Mouse (Mus musculus): Measurements from ENCODE around the gene Nfic. TPM values are rescaled to one million over a fixed set of nuclear protein-coding genes. Genes with fewer than 3 reads are reported as not detected.
A peak's percentile ranks its signal among the peaks of the same experiment; 100 is the strongest.

The Nfic gene
- polyA plus RNA-seq, 1 experiment from 2014 or later: 106 TPM

- Histone ChIP-seq H3K9me3 (ENCODE audit: control insufficient read depth, low read length) (no peaks in the 10 kb centered on the region), H3K4me2 (ENCODE audit: low read depth, low read length) (no peak overlapping the region), H3K4me1 (replicated peaks; ENCODE audit: control insufficient read depth, insufficient read depth, low read length) (peaks cover 11% of the 10 kb centered on the region; the same call in 1 of the 2 replicates), H3K9ac (ENCODE audit: low read length) (no peak overlapping the region), H3K4me3 (ENCODE audit: low read length) (no peak overlapping the region; the same call in 1 of the 2 replicates), H3K27ac (ENCODE audit: low read length) (no peak overlapping the region), H3K27me3 (ENCODE audit: control insufficient read depth, insufficient read depth, low read depth, low read length) (peaks cover 62% of the 10 kb centered on the region), H3K36me3 (ENCODE audit: control insufficient read depth, insufficient read depth, low read length) (no peaks in the 10 kb centered on the region)
- WGBS: 45% methylated on average over 4 of the region's 4 CpGs
- no peak for ATAC-seq (ENCODE audit: low read depth)
Measured at GRCm38 (mm10) chr10:81463531-81463930, 8.1 kb upstream of the Nfic start.

- 69% methylated on average over 7 of the region's 7 CpGs for WGBS
- no peak for ATAC-seq (ENCODE audit: low read depth)
- Histone ChIP-seq H3K9ac (ENCODE audit: low read length) (no peak overlapping the region), H3K4me1 (replicated peaks; ENCODE audit: control insufficient read depth, insufficient read depth, low read length) (peaks cover 11% of the 10 kb centered on the region; the same call in 1 of the 2 replicates), H3K4me2 (ENCODE audit: low read depth, low read length) (no peak overlapping the region), H3K27me3 (ENCODE audit: control insufficient read depth, insufficient read depth, low read depth, low read length) (peaks cover 66% of the 10 kb centered on the region), H3K36me3 (ENCODE audit: control insufficient read depth, insufficient read depth, low read length) (no peaks in the 10 kb centered on the region), H3K9me3 (ENCODE audit: control insufficient read depth, low read length) (no peaks in the 10 kb centered on the region), H3K27ac (ENCODE audit: low read length) (no peak overlapping the region), H3K4me3 (ENCODE audit: low read length) (no peak overlapping the region)
Measured at GRCm38 (mm10) chr10:81462917-81463316, 7.5 kb upstream of the Nfic start.

GRCm38 (mm10) chr10:81462415-81462804 is 7.0 kb upstream of the Nfic start:
- Histone ChIP-seq H3K9me3 (ENCODE audit: control insufficient read depth, low read length) (no peaks in the 10 kb centered on the region), H3K27ac (ENCODE audit: low read length) (no peak overlapping the region), H3K9ac (ENCODE audit: low read length) (no peak overlapping the region), H3K36me3 (ENCODE audit: control insufficient read depth, insufficient read depth, low read length) (no peaks in the 10 kb centered on the region), H3K4me2 (ENCODE audit: low read depth, low read length) (no peak overlapping the region), H3K4me1 (replicated peaks; ENCODE audit: control insufficient read depth, insufficient read depth, low read length) (peaks cover 11% of the 10 kb centered on the region; the same call in 1 of the 2 replicates), H3K27me3 (ENCODE audit: control insufficient read depth, insufficient read depth, low read depth, low read length) (peaks cover 71% of the 10 kb centered on the region), H3K4me3 (ENCODE audit: low read length) (no peak overlapping the region)
- ATAC-seq (ENCODE audit: low read depth): no peak
- 34% methylated on average over 7 of the region's 7 CpGs for WGBS

- no peaks in the 10 kb centered on the region for H3K36me3 ChIP-seq (ENCODE audit: control insufficient read depth, insufficient read depth, low read length)
- peak overlapping the region; percentile 32 for H3K4me2 ChIP-seq (ENCODE audit: low read depth, low read length)
- H3K9ac ChIP-seq (ENCODE audit: low read length): no peak overlapping the region
- H3K27ac ChIP-seq (ENCODE audit: low read length): no peak overlapping the region
- H3K9me3 ChIP-seq (ENCODE audit: control insufficient read depth, low read length): no peaks in the 10 kb centered on the region
- peaks cover 76% of the 10 kb centered on the region for H3K27me3 ChIP-seq (ENCODE audit: control insufficient read depth, insufficient read depth, low read depth, low read length)
- no peak for ATAC-seq (ENCODE audit: low read depth)
- H3K4me3 ChIP-seq (ENCODE audit: low read length): 0 out of 2 replicates have a peak overlapping the region, but pooled peaks have one; percentile 8
- 4% methylated on average over 16 of the region's 16 CpGs for WGBS
- peaks cover 11% of the 10 kb centered on the region; the same call in 1 of the 2 replicates for H3K4me1 ChIP-seq (replicated peaks; ENCODE audit: control insufficient read depth, insufficient read depth, low read length)
Measured at GRCm38 (mm10) chr10:81461673-81462414, 6.4 kb upstream of the Nfic start.

GRCm38 (mm10) chr10:81460951-81461350 is 5.5 kb upstream of the Nfic start:
- Histone ChIP-seq H3K4me1 (replicated peaks; ENCODE audit: control insufficient read depth, insufficient read depth, low read length) (peaks cover 11% of the 10 kb centered on the region; the same call in 1 of the 2 replicates), H3K4me2 (ENCODE audit: low read depth, low read length) (no peak overlapping the region), H3K9ac (ENCODE audit: low read length) (no peak overlapping the region), H3K9me3 (ENCODE audit: control insufficient read depth, low read length) (no peaks in the 10 kb centered on the region), H3K27me3 (ENCODE audit: control insufficient read depth, insufficient read depth, low read depth, low read length) (peaks cover 83% of the 10 kb centered on the region), H3K4me3 (ENCODE audit: low read length) (no peak overlapping the region), H3K36me3 (ENCODE audit: control insufficient read depth, insufficient read depth, low read length) (no peaks in the 10 kb centered on the region), H3K27ac (ENCODE audit: low read length) (no peak overlapping the region)
- ATAC-seq (ENCODE audit: low read depth): no peak
- WGBS: 38% methylated on average over 11 of the region's 11 CpGs

- Histone ChIP-seq H3K4me1 (replicated peaks; ENCODE audit: control insufficient read depth, insufficient read depth, low read length) (peaks cover 11% of the 10 kb centered on the region; the same call in 1 of the 2 replicates), H3K36me3 (ENCODE audit: control insufficient read depth, insufficient read depth, low read length) (no peaks in the 10 kb centered on the region), H3K27ac (ENCODE audit: low read length) (no peak overlapping the region), H3K9me3 (ENCODE audit: control insufficient read depth, low read length) (no peaks in the 10 kb centered on the region), H3K4me3 (ENCODE audit: low read length) (no peak overlapping the region), H3K27me3 (ENCODE audit: control insufficient read depth, insufficient read depth, low read depth, low read length) (peaks cover 88% of the 10 kb centered on the region), H3K4me2 (ENCODE audit: low read depth, low read length) (no peak overlapping the region), H3K9ac (ENCODE audit: low read length) (no peak overlapping the region)
- ATAC-seq (ENCODE audit: low read depth): no peak
- WGBS: 19% methylated on average over 20 of the region's 20 CpGs
Measured at GRCm38 (mm10) chr10:81460471-81460870, 5.0 kb upstream of the Nfic start.

- Histone ChIP-seq H3K36me3 (ENCODE audit: control insufficient read depth, insufficient read depth, low read length) (no peaks in the 10 kb centered on the region), H3K4me3 (ENCODE audit: low read length) (no peak overlapping the region), H3K4me1 (replicated peaks; ENCODE audit: control insufficient read depth, insufficient read depth, low read length) (peaks cover 11% of the 10 kb centered on the region; the same call in 1 of the 2 replicates), H3K9ac (ENCODE audit: low read length) (no peak overlapping the region), H3K27me3 (ENCODE audit: control insufficient read depth, insufficient read depth, low read depth, low read length) (peaks cover 89% of the 10 kb centered on the region), H3K4me2 (ENCODE audit: low read depth, low read length) (no peak overlapping the region), H3K9me3 (ENCODE audit: control insufficient read depth, low read length) (no peaks in the 10 kb centered on the region), H3K27ac (ENCODE audit: low read length) (no peak overlapping the region)
- WGBS: 61% methylated on average over 21 of the region's 21 CpGs
- no peak for ATAC-seq (ENCODE audit: low read depth)
Measured at GRCm38 (mm10) chr10:81459399-81459798, 4.0 kb upstream of the Nfic start.

GRCm38 (mm10) chr10:81458267-81458666 is 2.8 kb upstream of the Nfic start:
- no peak overlapping the region for H3K9ac ChIP-seq (ENCODE audit: low read length)
- peaks cover 88% of the 10 kb centered on the region for H3K27me3 ChIP-seq (ENCODE audit: control insufficient read depth, insufficient read depth, low read depth, low read length)
- no peak overlapping the region for H3K4me3 ChIP-seq (ENCODE audit: low read length)
- H3K27ac ChIP-seq (ENCODE audit: low read length): no peak overlapping the region
- H3K9me3 ChIP-seq (ENCODE audit: control insufficient read depth, low read length): no peaks in the 10 kb centered on the region
- H3K4me2 ChIP-seq (ENCODE audit: low read depth, low read length): no peak overlapping the region
- H3K36me3 ChIP-seq (ENCODE audit: control insufficient read depth, insufficient read depth, low read length): no peaks in the 10 kb centered on the region
- WGBS: 80% methylated on average over 6 of the region's 6 CpGs
- ATAC-seq (ENCODE audit: low read depth): no peak
- H3K4me1 ChIP-seq (replicated peaks; ENCODE audit: control insufficient read depth, insufficient read depth, low read length): peaks cover 8% of the 10 kb centered on the region; the same call in 1 of the 2 replicates

GRCm38 (mm10) chr10:81457624-81458023 is 2.2 kb upstream of the Nfic start:
- 82% methylated on average over 8 of the region's 8 CpGs for WGBS
- H3K9ac ChIP-seq (ENCODE audit: low read length): no peak overlapping the region

More at GRCm38 (mm10) chr10:81457624-81458023, 2.2 kb upstream of the Nfic start:
- Histone ChIP-seq H3K4me2 (ENCODE audit: low read depth, low read length) (no peak overlapping the region), H3K4me3 (ENCODE audit: low read length) (no peak overlapping the region), H3K27me3 (ENCODE audit: control insufficient read depth, insufficient read depth, low read depth, low read length) (peaks cover 88% of the 10 kb centered on the region), H3K4me1 (replicated peaks; ENCODE audit: control insufficient read depth, insufficient read depth, low read length) (peaks cover 8% of the 10 kb centered on the region), H3K36me3 (ENCODE audit: control insufficient read depth, insufficient read depth, low read length) (no peaks in the 10 kb centered on the region), H3K9me3 (ENCODE audit: control insufficient read depth, low read length) (no peaks in the 10 kb centered on the region), H3K27ac (ENCODE audit: low read length) (no peak overlapping the region)
- ATAC-seq (ENCODE audit: low read depth): no peak
